Mouse (Mus musculus) cerebellum, postnatal 14 days (tissue): ENCODE measurements around the gene Cep152.

Experiments
- DNase-seq, 2 experiments: peaks; one replicate each; pipeline ENCODE4 v3.0.0; 2021; ENCODE audit warnings: mixed read lengths in 2 of 2

Cep152 gene

GRCm38 (mm10) chr2:125624837-125625351, at the start of gene Cep152:
Gene Cep152 (minus strand): TSS chr2:125625113.
- peak; percentile 96 to 98 for DNase-seq

GRCm38 (mm10) chr2:125672957-125673631, 48.2 kb upstream of the Cep152 start, which contains the start of gene Eid1:
Gene Eid1 (plus strand): TSS chr2:125673095.
- DNase-seq, result peak; percentile 94 to 95

DNA sequence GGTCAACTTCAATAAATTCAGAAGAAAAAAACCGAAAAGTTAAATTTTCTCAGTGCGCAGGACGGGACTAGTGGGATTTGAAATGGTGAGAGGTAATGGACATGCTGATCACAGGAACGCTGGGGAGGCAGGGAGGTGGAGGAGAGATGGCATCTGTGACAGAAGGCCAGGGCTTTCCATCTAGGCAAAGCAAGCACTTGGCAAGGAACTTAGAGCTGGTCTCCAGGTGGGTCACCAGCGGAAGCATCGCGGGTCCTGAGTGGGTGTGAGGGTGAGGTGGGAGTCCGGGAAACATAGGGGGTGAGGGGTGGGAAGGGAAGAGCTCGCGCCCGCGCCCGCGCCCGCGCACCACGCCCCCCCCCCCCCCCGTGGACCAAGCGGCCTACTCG, 47.6 kb upstream of the Cep152 start:
- no peak for DNase-seq

- no peak for DNase-seq
Measured at GRCm38 (mm10) chr2:125670846-125671245, 45.9 kb upstream of the Cep152 start.

GRCm38 (mm10) chr2:125667721-125668120, 42.8 kb upstream of the Cep152 start:
- no peak for DNase-seq

DNA sequence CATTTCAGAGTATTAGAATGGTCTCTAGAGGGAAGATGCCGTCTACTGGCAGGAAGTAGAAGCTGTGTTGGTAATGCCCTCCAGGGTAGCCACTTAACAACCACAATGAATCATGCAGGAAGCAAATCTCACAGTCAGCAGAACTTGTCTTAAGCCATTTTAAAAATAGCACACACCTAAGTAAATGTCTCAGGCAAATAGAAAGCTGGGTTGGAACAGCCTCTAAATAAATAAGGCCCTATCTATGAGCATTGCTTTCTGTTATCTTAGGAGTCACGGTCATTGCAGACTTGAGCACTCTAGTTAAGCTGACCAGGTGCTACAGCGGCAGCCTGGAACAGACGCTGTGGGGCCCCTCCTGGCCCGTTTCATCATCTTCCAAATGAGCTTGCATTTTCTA, 42.3 kb upstream of the Cep152 start:
- DNase-seq, result no peak

GRCm38 (mm10) chr2:125666668-125667067, 41.8 kb upstream of the Cep152 start:
- DNase-seq, result no peak

DNA sequence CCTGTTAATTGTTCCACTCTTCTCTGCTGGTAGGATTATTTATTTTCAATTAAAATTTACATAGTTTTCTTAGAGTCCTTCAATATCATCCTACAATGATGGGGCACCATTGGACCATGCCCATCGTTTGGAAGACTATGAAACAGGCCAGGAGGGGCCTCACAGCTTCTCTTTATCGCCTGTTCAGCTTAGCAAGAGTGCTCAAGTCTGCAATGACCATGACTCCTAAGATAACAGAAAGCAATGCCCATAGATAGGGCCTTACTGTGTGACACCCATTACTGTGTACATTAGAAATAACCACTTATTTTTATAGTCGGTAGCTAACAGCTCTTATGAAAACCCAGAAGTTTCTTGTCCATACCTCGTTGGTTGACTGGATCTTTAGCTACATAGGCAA, 41.0 kb upstream of the Cep152 start:
- DNase-seq, result no peak

GRCm38 (mm10) chr2:125665213-125665612, 40.3 kb upstream of the Cep152 start:
- DNase-seq, result no peak

DNA sequence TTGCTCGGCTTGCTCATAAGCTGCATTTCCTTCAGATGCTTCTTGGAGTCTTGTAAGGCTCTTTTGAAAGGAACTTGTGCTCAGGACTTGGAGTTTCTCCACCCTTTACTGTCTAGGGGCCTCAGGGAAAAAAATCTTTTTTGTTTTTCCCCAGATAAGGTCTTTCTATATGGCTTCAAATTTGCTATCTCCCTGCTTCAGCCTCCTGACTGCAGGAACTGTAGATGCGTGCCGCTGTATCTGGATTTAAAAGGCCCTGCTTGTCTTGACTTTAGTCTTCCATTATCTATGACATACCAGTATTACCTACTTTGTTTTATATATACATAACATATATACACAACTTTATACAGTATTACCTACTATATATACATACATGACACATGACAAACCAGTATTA, 37.6 kb upstream of the Cep152 start:
- no peak for DNase-seq

DNA sequence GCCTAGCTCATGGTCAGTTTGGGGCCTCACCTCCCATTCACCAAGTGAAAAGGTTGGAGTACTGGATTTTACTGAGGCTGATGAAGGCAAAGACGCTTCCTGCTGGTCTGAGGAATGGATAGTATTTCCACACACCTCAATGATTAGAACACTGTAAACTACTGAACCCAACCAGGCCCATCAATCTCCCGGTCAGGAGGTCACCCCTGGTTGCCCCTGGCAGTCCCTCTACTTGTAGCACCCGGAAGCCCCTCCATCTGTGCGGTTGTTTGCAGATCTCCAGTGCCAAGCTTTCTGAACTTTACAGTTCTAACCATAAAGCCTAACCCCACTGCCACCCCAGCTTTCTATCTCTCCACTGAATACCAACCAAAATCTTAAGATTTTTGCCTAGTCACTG, 36.2 kb upstream of the Cep152 start:
- DNase-seq, result no peak

- peak; percentile 36 to 53 for DNase-seq
Measured at GRCm38 (mm10) chr2:125660537-125661130, 35.7 kb upstream of the Cep152 start.

GRCm38 (mm10) chr2:125659823-125660536, 35.1 kb upstream of the Cep152 start:
- DNase-seq, result peak; percentile 85 to 89

- DNase-seq, result no peak
Measured at GRCm38 (mm10) chr2:125655391-125655790, 30.5 kb upstream of the Cep152 start.

- no peak for DNase-seq
Measured at GRCm38 (mm10) chr2:125653286-125653685, 28.4 kb upstream of the Cep152 start.

DNA sequence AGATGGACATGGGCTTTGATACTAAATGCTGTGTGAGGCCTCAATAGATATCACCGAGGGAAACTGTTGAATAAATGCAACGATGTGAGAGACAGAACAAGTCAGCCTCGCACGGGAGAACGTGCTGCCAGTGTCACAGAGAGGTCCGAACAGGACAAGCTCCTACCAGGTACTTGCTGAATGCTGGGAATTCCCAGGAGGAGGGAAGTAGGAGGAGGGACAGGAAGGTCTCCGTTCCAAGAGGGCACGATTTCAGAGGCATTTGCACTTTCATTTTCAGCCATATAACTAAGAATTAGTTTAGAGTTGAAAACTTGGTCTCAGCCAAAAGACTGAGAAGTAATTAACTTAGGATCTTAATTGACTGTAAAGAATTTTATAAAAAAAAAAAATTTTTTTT, 26.6 kb upstream of the Cep152 start:
- no peak for DNase-seq

DNA sequence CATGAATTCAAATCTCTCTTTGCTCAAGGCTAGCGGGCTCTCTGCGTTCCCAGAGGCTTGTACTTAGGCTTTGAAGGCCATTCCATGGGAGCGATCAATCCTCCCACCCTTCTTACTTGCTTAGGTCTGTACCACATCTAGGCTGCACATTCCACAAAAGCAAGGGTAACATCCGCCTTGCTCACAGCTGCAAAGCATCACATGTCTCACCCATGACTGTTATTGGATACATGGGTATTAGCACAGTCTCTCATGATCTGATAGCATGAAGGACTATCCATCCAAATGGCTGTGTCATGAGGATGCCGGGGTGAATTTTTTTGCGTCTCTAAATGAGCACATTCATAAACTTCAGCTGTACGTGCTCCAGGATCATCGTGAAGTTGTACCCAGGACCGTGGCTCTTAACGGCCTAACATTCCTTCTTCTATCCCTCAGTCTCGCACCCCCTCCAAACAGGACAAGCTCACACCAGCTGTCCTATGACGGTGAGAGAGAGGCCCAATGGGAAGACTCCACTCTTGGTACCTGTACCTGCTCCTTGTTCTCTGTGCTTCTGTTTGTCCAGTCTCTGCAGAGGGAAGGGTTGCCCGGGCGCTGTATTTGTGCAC, 25.9 kb upstream of the Cep152 start:
- DNase-seq, result no peak

DNA sequence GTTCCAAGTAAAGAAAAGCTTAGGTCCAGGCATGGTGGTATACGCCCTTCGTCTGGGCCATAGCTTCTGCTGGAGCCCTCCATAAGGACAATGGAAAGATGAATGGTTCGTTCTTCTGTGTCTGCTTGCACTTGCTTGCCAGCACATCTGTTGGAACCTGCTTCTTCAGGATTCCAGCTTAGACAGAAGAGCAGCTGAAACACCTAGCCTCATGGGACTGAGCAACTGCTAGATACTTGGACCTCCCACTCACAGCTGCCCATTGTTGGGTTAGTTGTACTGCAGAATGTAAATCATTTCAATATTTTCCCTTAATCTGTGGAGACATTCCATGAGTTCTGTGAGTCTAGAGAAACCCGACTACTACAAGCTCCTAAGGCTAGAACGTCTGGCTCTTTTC, 25.1 kb upstream of the Cep152 start:
- DNase-seq, result no peak

DNA sequence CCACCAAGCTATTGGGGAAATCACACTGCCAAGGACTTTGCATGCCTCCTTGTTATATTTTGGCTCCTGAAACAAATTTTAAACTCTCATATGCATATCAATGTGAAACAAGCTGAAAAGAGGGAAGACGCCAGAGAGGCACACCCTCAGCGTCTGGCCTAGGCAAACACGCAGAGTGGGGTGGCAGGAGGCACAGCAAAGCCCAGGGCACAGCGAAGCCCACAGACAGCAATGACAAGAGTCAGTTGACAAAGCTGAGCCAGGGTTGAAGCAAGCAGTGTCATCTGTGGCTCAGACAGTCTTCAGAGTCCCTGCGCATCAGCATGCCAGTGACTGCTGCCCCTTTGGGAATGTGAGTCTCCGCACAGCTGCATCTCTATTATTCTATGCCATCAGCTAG, 20.0 kb upstream of the Cep152 start:
- DNase-seq, result no peak

- DNase-seq, result no peak
Measured at GRCm38 (mm10) chr2:125637331-125637730, 12.4 kb upstream of the Cep152 start.

DNA sequence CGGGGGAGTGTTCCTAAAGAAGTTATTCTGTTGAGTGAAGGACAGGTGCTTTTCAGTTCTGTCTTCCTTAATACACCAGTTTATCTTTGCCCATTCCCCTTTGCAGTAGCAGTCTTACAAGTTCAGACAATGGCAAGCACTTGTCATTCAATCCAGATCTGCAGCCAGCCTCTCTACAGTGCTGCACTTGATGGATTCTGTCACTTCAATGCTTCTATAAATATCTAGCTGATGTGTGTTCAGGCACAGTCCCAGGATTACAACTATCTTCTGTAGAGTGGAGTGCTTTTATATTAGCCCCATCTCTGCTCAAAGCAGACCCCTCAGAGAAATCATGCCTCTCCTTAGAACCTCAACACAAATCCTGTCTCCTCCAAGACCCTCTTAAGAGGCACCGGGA, 5.1 kb upstream of the Cep152 start:
- no peak for DNase-seq

- DNase-seq, result no peak
Measured at GRCm38 (mm10) chr2:125628487-125628886, 3.6 kb upstream of the Cep152 start.

- DNase-seq, result peak in 1 of 2 experiments; percentile 21
Measured at GRCm38 (mm10) chr2:125626536-125626935, 1.6 kb upstream of the Cep152 start.
